In the genomic region with DNA sequence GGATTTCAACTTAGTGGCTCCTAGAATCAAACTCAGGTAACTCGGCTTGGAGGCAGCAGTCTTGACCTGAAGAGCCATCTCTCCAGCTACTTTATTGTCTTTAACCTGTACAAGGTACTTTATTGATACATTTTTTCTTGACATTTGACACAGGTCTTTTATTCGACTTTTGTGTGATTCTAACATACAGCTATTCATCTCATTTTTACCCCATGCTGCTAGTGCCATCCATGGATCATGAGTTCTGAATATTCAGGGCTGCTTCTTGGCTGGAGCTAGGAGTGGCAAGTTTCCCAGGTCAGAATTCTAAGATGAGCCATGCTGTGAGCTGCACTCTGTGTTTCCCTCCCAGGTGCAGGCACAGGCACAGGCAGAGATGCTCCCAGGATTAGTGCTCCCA, we compare ENCODE assay signal across 18 mouse cellular contexts. TPM values are rescaled to one million over a fixed set of nuclear protein-coding genes. Genes with fewer than 3 reads are reported as not detected.
"Had no signal": no experiment of that assay in that cellular context is flagged by ENCODE, and none has a peak within 500 bp of the region (broad histone marks: within the 10 kb centered on the region; RNA-seq: fewer than 3 reads in every experiment).

No protein-coding gene starts in this region.

- H3K4me3 ChIP-seq: layer of hippocampus, adult 2 months; limb, embryonic 12.5 days; liver, embryonic 13.5 days; megakaryocyte, embryonic 14.5 days; midbrain, embryonic 12.5 days had no signal

- ATAC-seq: liver, postnatal 0 days had no signal

- H3K27me3 ChIP-seq: limb, embryonic 12.5 days; liver, embryonic 13.5 days; megakaryocyte, embryonic 14.5 days; midbrain, embryonic 12.5 days had no signal

- H3K9me3 ChIP-seq: liver, embryonic 13.5 days; midbrain, embryonic 12.5 days had no signal

- H3K4me1 ChIP-seq: limb, embryonic 12.5 days; liver, embryonic 13.5 days; midbrain, embryonic 12.5 days had no signal

- H3K36me3 ChIP-seq: limb, embryonic 12.5 days; liver, embryonic 13.5 days; midbrain, embryonic 12.5 days had no signal

- H3K9ac ChIP-seq: limb, embryonic 12.5 days; liver, embryonic 13.5 days; liver, postnatal 0 days; midbrain, embryonic 12.5 days had no signal

- H3K4me2 ChIP-seq: limb, embryonic 12.5 days; liver, embryonic 13.5 days; midbrain, embryonic 12.5 days had no signal

- H3K27ac ChIP-seq: layer of hippocampus, adult 2 months; limb, embryonic 12.5 days; liver, embryonic 13.5 days; macrophage; midbrain, embryonic 12.5 days had no signal

- DNase-seq: kidney, postnatal 10 days; kidney, postnatal 4 days; liver; liver, embryonic 13.5 days; liver, postnatal 0 days; lung, postnatal 10 days; right cerebral cortex, postnatal 14 days; thymus, postnatal 4 days had no signal

RNA-seq across cellular contexts. Expression of a gene that starts 6.8 kb away (rescaled TPM):
- total RNA-seq: layer of hippocampus, adult 2 months; layer of hippocampus, postnatal 10 days; left cerebral cortex, postnatal 36 days; midbrain, postnatal 0 days had no signal
- polyA plus RNA-seq: kidney, embryonic 14.5 days; midbrain, embryonic 12.5 days; midbrain, postnatal 0 days; neural tube, embryonic 14.5 days had no signal

RNA-seq across cellular contexts. Expression of a gene that starts 17.1 kb away (rescaled TPM):
- total RNA-seq: layer of hippocampus, adult 2 months; layer of hippocampus, postnatal 10 days; left cerebral cortex, postnatal 36 days; midbrain, postnatal 0 days had no signal
- polyA plus RNA-seq: kidney, embryonic 14.5 days; limb, embryonic 12.5 days; liver, embryonic 13.5 days; liver, postnatal 0 days; macrophage; midbrain, embryonic 12.5 days; midbrain, postnatal 0 days; neural tube, embryonic 14.5 days had no signal

RNA-seq across cellular contexts. Expression of a gene that starts 55.0 kb away (rescaled TPM):
- total RNA-seq: layer of hippocampus, adult 2 months; left cerebral cortex, postnatal 36 days had no signal
- polyA plus RNA-seq: kidney, embryonic 14.5 days; midbrain, embryonic 12.5 days; midbrain, postnatal 0 days; neural tube, embryonic 14.5 days had no signal
